Comparison of ENCODE assay signal across 17 mouse cellular contexts in the genomic region with DNA sequence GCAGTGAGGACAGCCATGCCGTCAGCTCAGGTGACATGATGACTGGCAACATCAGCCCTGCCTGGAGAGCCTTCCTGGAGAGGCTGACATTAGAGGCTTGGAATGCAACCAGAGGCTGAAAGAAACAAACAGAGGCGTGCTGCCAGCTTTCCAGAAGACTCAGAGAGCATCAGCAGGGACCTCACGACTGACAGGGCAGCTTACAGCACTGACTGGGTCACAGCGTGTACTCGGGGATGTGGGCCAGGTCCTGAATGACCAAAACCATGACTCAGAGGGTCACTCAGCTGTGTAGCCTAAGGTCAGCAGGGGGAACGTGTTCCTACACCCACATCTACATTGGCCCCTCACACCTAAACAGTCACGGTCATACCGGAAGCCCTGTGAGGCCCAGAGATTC. TPM values are rescaled to one million over a fixed set of nuclear protein-coding genes. Genes with fewer than 3 reads are reported as not detected.
DNase-seq lines count a peak whose midpoint lies in the region; ATAC-seq and TF ChIP-seq lines count a peak whose summit lies in the region.
"Had no signal": no experiment of that assay in that cellular context is flagged by ENCODE, and none has a peak within 500 bp of the region (broad histone marks: within the 10 kb centered on the region; RNA-seq: fewer than 3 reads in every experiment).

No protein-coding gene starts in this region.

- no peak for TF ChIP-seq CTCF in gastrocnemius, adult 2 months (IDR thresholded peaks at IDR 0.05)

- intact Hi-C loops in gastrocnemius, adult 2 months (cut with DNase I) = no loop called here

- 0 out of 2 replicates have a peak, but pooled peaks have one; percentile 5 for ATAC-seq in common myeloid progenitor, adult 5-6 weeks (replicated peaks; ENCODE audit: low read depth, poor library complexity, severe bottlenecking)
- ATAC-seq in granulocyte monocyte progenitor cell, adult 5-6 weeks (replicated peaks; ENCODE audit: poor library complexity, severe bottlenecking) = no peak
- ATAC-seq: CD4-positive, CD25-positive, alpha-beta regulatory T cell, adult 4 months; forebrain, embryonic 13.5 days; hindbrain, embryonic 16.5 days had no signal

- peak; percentile 65 for DNase-seq in gastrocnemius, adult 2 months
- DNase-seq in gastrocnemius, postnatal 4 days (ENCODE audit: low spot score in 2 of 2) = no peak
- DNase-seq in 416B (ENCODE audit: low read depth) = peak; percentile 30
- peak; percentile 7 to 17 for DNase-seq in natural killer cell, adult 2 months (ENCODE audit: low spot score in 2 of 2)
- DNase-seq in frontal cortex, postnatal 10 days (ENCODE audit: low spot score in 2 of 2) = no peak
- DNase-seq: cerebellum, postnatal 10 days; heart, postnatal 14 days; liver, embryonic 13.5 days had no signal

- H3K27ac ChIP-seq in gastrocnemius, adult 2 months = peak overlapping the region; percentile 58
- H3K27ac ChIP-seq: forebrain, embryonic 13.5 days; limb, embryonic 10.5 days; liver, embryonic 13.5 days; macrophage; midbrain, embryonic 12.5 days had no signal

- H3K4me3 ChIP-seq in gastrocnemius, adult 2 months = no peak overlapping the region
- H3K4me3 ChIP-seq: forebrain, embryonic 13.5 days; limb, embryonic 10.5 days; liver, embryonic 13.5 days; midbrain, embryonic 12.5 days; myocyte had no signal

RNA-seq across cellular contexts. Expression of gene Wfs1, which starts 10.0 kb away (rescaled TPM):
- 10 to 100 TPM; 49.9 to 86.0 TPM for total RNA-seq in gastrocnemius, adult 2 months (2021)
- total RNA-seq in gastrocnemius, postnatal 4 days (2021) = 10 to 100 TPM; 22.2 TPM
- 0.64 and 1.4 TPM in 2 replicates for total RNA-seq in common myeloid progenitor, adult 5-6 weeks (2017)
- 6.1 and 6.6 TPM in 2 replicates for total RNA-seq in granulocyte monocyte progenitor cell, adult 5-6 weeks (2014; fragmentation: Nextera tagmentation)
- total RNA-seq in granulocyte monocyte progenitor cell, adult 5-6 weeks (2017) = 2.7 and 4.6 TPM in 2 replicates

Comparison
In these comparisons a context has a peak if more than half of its experiments do, and no peak if none do; other contexts are left out.
1. DNase-seq: peak in gastrocnemius, adult 2 months (single experiment), 416B (single experiment) and natural killer cell, adult 2 months (2 of 2); none in gastrocnemius, postnatal 4 days (0 of 2) and frontal cortex, postnatal 10 days (0 of 2).